Mouse (Mus musculus): ENCODE results near the gene Myocos. TPM values are rescaled to one million over a fixed set of nuclear protein-coding genes. Genes with fewer than 3 reads are reported as not detected.
A peak's percentile ranks its signal among the peaks of the same experiment; 100 is the strongest.

Gene Myocos
- polyA plus RNA-seq, 1 experiment from 2014 or later = not detected

- Histone ChIP-seq H3K9ac (replicated peaks; ENCODE audit: low read length) (no peak overlapping the region), H3K4me2 (ENCODE audit: low read depth, low read length) (no peak overlapping the region), H3K27me3 (ENCODE audit: control insufficient read depth, insufficient read depth, low read length) (no peaks in the 10 kb centered on the region), H3K4me3 (ENCODE audit: low read depth, low read length) (no peak overlapping the region), H3K36me3 (replicated peaks; ENCODE audit: control insufficient read depth, insufficient read depth, low read depth, low read length) (no peaks in the 10 kb centered on the region), H3K9me3 (replicated peaks; ENCODE audit: control insufficient read depth, low read length) (no peaks in the 10 kb centered on the region), H3K27ac (replicated peaks; ENCODE audit: low read depth, low read length) (no peak overlapping the region), H3K4me1 (ENCODE audit: control insufficient read depth, insufficient read depth, low read length) (no peaks in the 10 kb centered on the region)
- DNase-seq (ENCODE audit: low spot score) (peak; percentile 39), ATAC-seq (replicated peaks; ENCODE audit: insufficient number of reproducible peaks, low FRiP score, low TSS enrichment, low read depth) (no peak)
- WGBS = 37% methylated on average over 9 of the region's 9 CpGs
These were observed 48.3 kb downstream of the Myocos start for GRCm38 (mm10) chr1:162609633-162610250.

GRCm38 (mm10) chr1:162608127-162608526 is 49.9 kb downstream of the Myocos start:
- H3K4me3 ChIP-seq (ENCODE audit: low read depth, low read length) = no peak overlapping the region
- H3K4me1 ChIP-seq (ENCODE audit: control insufficient read depth, insufficient read depth, low read length) = no peaks in the 10 kb centered on the region
- no peaks in the 10 kb centered on the region for H3K36me3 ChIP-seq (replicated peaks; ENCODE audit: control insufficient read depth, insufficient read depth, low read depth, low read length)
- no peak overlapping the region for H3K4me2 ChIP-seq (ENCODE audit: low read depth, low read length)
- no peak overlapping the region for H3K27ac ChIP-seq (replicated peaks; ENCODE audit: low read depth, low read length)
- no peak overlapping the region for H3K9ac ChIP-seq (replicated peaks; ENCODE audit: low read length)
- H3K9me3 ChIP-seq (replicated peaks; ENCODE audit: control insufficient read depth, low read length) = no peaks in the 10 kb centered on the region
- 31% methylated on average over 1 of the region's 1 CpGs for WGBS
- H3K27me3 ChIP-seq (ENCODE audit: control insufficient read depth, insufficient read depth, low read length) = no peaks in the 10 kb centered on the region
- DNase-seq (ENCODE audit: low spot score) (no peak), ATAC-seq (replicated peaks; ENCODE audit: insufficient number of reproducible peaks, low FRiP score, low TSS enrichment, low read depth) (no peak)

GRCm38 (mm10) chr1:162601288-162601687 is 56.7 kb downstream of the Myocos start:
- H3K9me3 ChIP-seq (replicated peaks; ENCODE audit: control insufficient read depth, low read length) = no peaks in the 10 kb centered on the region
- no peak overlapping the region for H3K9ac ChIP-seq (replicated peaks; ENCODE audit: low read length)
- no peaks in the 10 kb centered on the region for H3K36me3 ChIP-seq (replicated peaks; ENCODE audit: control insufficient read depth, insufficient read depth, low read depth, low read length)
- H3K4me2 ChIP-seq (ENCODE audit: low read depth, low read length) = no peak overlapping the region
- H3K27ac ChIP-seq (replicated peaks; ENCODE audit: low read depth, low read length) = no peak overlapping the region
- H3K27me3 ChIP-seq (ENCODE audit: control insufficient read depth, insufficient read depth, low read length) = no peaks in the 10 kb centered on the region
- no peaks in the 10 kb centered on the region for H3K4me1 ChIP-seq (ENCODE audit: control insufficient read depth, insufficient read depth, low read length)
- H3K4me3 ChIP-seq (ENCODE audit: low read depth, low read length) = no peak overlapping the region
- ATAC-seq (replicated peaks; ENCODE audit: insufficient number of reproducible peaks, low FRiP score, low TSS enrichment, low read depth) = no peak
- WGBS = 82% methylated on average over 4 of the region's 4 CpGs
- DNase-seq (ENCODE audit: low spot score) = no peak

- DNase-seq (ENCODE audit: low spot score) = no peak
- Histone ChIP-seq H3K9ac (replicated peaks; ENCODE audit: low read length) (no peak overlapping the region), H3K27me3 (ENCODE audit: control insufficient read depth, insufficient read depth, low read length) (no peaks in the 10 kb centered on the region), H3K4me2 (ENCODE audit: low read depth, low read length) (no peak overlapping the region), H3K36me3 (replicated peaks; ENCODE audit: control insufficient read depth, insufficient read depth, low read depth, low read length) (no peaks in the 10 kb centered on the region), H3K27ac (replicated peaks; ENCODE audit: low read depth, low read length) (no peak overlapping the region), H3K4me3 (ENCODE audit: low read depth, low read length) (no peak overlapping the region), H3K9me3 (replicated peaks; ENCODE audit: control insufficient read depth, low read length) (no peaks in the 10 kb centered on the region), H3K4me1 (ENCODE audit: control insufficient read depth, insufficient read depth, low read length) (no peaks in the 10 kb centered on the region)
- 91% methylated on average over 5 of the region's 5 CpGs for WGBS
- ATAC-seq (replicated peaks; ENCODE audit: insufficient number of reproducible peaks, low FRiP score, low TSS enrichment, low read depth) = no peak
These were observed 58.4 kb downstream of the Myocos start for GRCm38 (mm10) chr1:162599617-162600016.

GRCm38 (mm10) chr1:162597379-162598102 is 60.5 kb downstream of the Myocos start:
- H3K9me3 ChIP-seq (replicated peaks; ENCODE audit: control insufficient read depth, low read length) = no peaks in the 10 kb centered on the region
- H3K27ac ChIP-seq (replicated peaks; ENCODE audit: low read depth, low read length) = no peak overlapping the region
- H3K4me2 ChIP-seq (ENCODE audit: low read depth, low read length) = no peak overlapping the region
- H3K36me3 ChIP-seq (replicated peaks; ENCODE audit: control insufficient read depth, insufficient read depth, low read depth, low read length) = no peaks in the 10 kb centered on the region
- ATAC-seq (replicated peaks; ENCODE audit: insufficient number of reproducible peaks, low FRiP score, low TSS enrichment, low read depth) (no peak), DNase-seq (ENCODE audit: low spot score) (no peak)
- no peak overlapping the region for H3K4me3 ChIP-seq (ENCODE audit: low read depth, low read length)
- H3K9ac ChIP-seq (replicated peaks; ENCODE audit: low read length) = no peak overlapping the region
- 80% methylated on average over 3 of the region's 3 CpGs for WGBS
- no peaks in the 10 kb centered on the region for H3K27me3 ChIP-seq (ENCODE audit: control insufficient read depth, insufficient read depth, low read length)
- H3K4me1 ChIP-seq (ENCODE audit: control insufficient read depth, insufficient read depth, low read length) = no peaks in the 10 kb centered on the region

Small RNA genes lying within 50 kb of the gene (microRNA-seq; reads per million reads assigned to microRNA genes)
- gene Gm27616 (ENCODE audit: borderline number of aligned reads) = not detected

Other genes with a start within 250 kb of the Myocos start
- 11.3 and 11.9 TPM in 2 replicates for gene Dnm3, start 180.2 kb downstream of the Myocos start, polyA plus RNA-seq (2014; fragmentation: Nextera tagmentation; extraction: Ambion mirVana)
- 13.7 and 14.6 TPM in 2 replicates for gene Mettl13, start 109.7 kb downstream of the Myocos start, polyA plus RNA-seq (2014; fragmentation: Nextera tagmentation; extraction: Ambion mirVana)
- gene Vamp4, start 87.7 kb downstream of the Myocos start, polyA plus RNA-seq (2014; fragmentation: Nextera tagmentation; extraction: Ambion mirVana) = 73.0 and 82.1 TPM in 2 replicates
- gene Myoc, start 19.1 kb downstream of the Myocos start, polyA plus RNA-seq (2014; fragmentation: Nextera tagmentation; extraction: Ambion mirVana) = 0.10 TPM in 1 of 2 replicates, not detected in the other
- gene Prrc2c, start 82.3 kb upstream of the Myocos start, polyA plus RNA-seq (2014; fragmentation: Nextera tagmentation; extraction: Ambion mirVana) = 156 and 164 TPM in 2 replicates
- gene Fmo4, start 155.8 kb upstream of the Myocos start, polyA plus RNA-seq (2014; fragmentation: Nextera tagmentation; extraction: Ambion mirVana) = 0.21 and 0.32 TPM in 2 replicates
- 7.8 and 9.1 TPM in 2 replicates for gene Fmo1, start 208.4 kb upstream of the Myocos start, polyA plus RNA-seq (2014; fragmentation: Nextera tagmentation; extraction: Ambion mirVana)
- gene Fmo2, start 240.5 kb upstream of the Myocos start, polyA plus RNA-seq (2014; fragmentation: Nextera tagmentation; extraction: Ambion mirVana) = 0.67 TPM in 1 of 2 replicates, not detected in the other

All from embryonic facial prominence, embryonic 11.5 days (tissue).